ENCODE assay signal across 8 mouse cellular contexts in genomic region chr11:21571700-21572381, GRCm38 (mm10). TPM values are rescaled to one million over a fixed set of nuclear protein-coding genes. Genes with fewer than 3 reads are reported as not detected.
A peak's percentile ranks its signal among the peaks of the same experiment; 100 is the strongest.
DNase-seq lines count a peak whose midpoint lies in the region; ATAC-seq and TF ChIP-seq lines count a peak whose summit lies in the region.

Gene Wdpcp, plus strand, starts transcription at chr11:21572235.
Gene Mdh1, minus strand, starts transcription at chr11:21572367.

- peak within 1 kb of the TSS; percentile 81 for H3K9ac ChIP-seq in hindbrain, embryonic 13.5 days

- 1% methylated on average over 42 of the region's 42 CpGs for WGBS in hindbrain, embryonic 13.5 days

- DNase-seq in Patski (ENCODE audit: low read depth, low spot score) = peak; percentile 94
- DNase-seq in cerebellum, postnatal 14 days = peak; percentile 93 to 95
- DNase-seq in frontal cortex, postnatal 14 days (ENCODE audit: low spot score in 2 of 2) = peak; percentile 95 to 98
- DNase-seq in layer of hippocampus, postnatal 25 days (ENCODE audit: extremely low spot score in 1 of 2, low spot score in 1 of 2) = peak; percentile 79 to 87
- peak; percentile 98 for DNase-seq in lung, postnatal 25 days (ENCODE audit: low spot score)
- peak; percentile 96 for DNase-seq in retina, embryonic 14.5 days (ENCODE audit: low spot score)
- DNase-seq in thymus, postnatal 4 days = peak; percentile 90

- H3K36me3 ChIP-seq in hindbrain, embryonic 13.5 days = 0 out of 2 replicates have a peak, but pooled peaks cover 3% of the 10 kb centered on the region

- H3K27ac ChIP-seq in hindbrain, embryonic 13.5 days = peak within 1 kb of the TSS; percentile 90

- POLR2A ChIA-PET in Patski (lab: Charles Lee) = interaction anchor here (0.6 to 1.2 kb wide), 2 partner anchors 9 to 1285 kb away, joined by 3 to 4 read pairs; no protein-coding TSS in a partner anchor

- peaks cover 28% of the 10 kb centered on the region for H3K4me1 ChIP-seq in hindbrain, embryonic 13.5 days (replicated peaks)

- in situ Hi-C loops in Patski (cut with MboI; ENCODE audit: low pct_unique_long_range_greater_than_20kb) = no loop called here

- CTCF ChIA-PET in Patski (lab: Charles Lee) = no interaction called here

- no peaks in the 10 kb centered on the region for H3K27me3 ChIP-seq in Patski
- no peaks in the 10 kb centered on the region for H3K27me3 ChIP-seq in hindbrain, embryonic 13.5 days

- H3K4me2 ChIP-seq in hindbrain, embryonic 13.5 days = peak within 1 kb of the TSS; percentile 81

- ATAC-seq in Patski = peak; percentile 99
- peak; percentile 99 for ATAC-seq in hindbrain, embryonic 13.5 days (ENCODE audit: low FRiP score)

- H3K9me3 ChIP-seq in hindbrain, embryonic 13.5 days = no peaks in the 10 kb centered on the region

- TF ChIP-seq CTCF in Patski (IDR thresholded peaks at IDR 0.05) = no peak

- H3K4me3 ChIP-seq in hindbrain, embryonic 13.5 days = peak within 1 kb of the TSS; percentile 81

RNA-seq across cellular contexts. Expression of gene Wdpcp, which starts in this region (rescaled TPM):
- 19.3 TPM for polyA plus RNA-seq in Patski (2021)
- 10.1 and 11.8 TPM in 2 replicates for polyA plus RNA-seq in hindbrain, embryonic 13.5 days (2015; fragmentation: Nextera tagmentation; extraction: Ambion mirVana)
- 10 to 100 TPM; 10.9 to 13.1 TPM for total RNA-seq in layer of hippocampus, postnatal 25 days (2021)

RNA-seq across cellular contexts. Expression of gene Mdh1, which starts in this region (rescaled TPM):
- 739 TPM for polyA plus RNA-seq in Patski (2021)
- 454 and 458 TPM in 2 replicates for polyA plus RNA-seq in hindbrain, embryonic 13.5 days (2015; fragmentation: Nextera tagmentation; extraction: Ambion mirVana)
- 100 to 1,000 TPM; 669 to 698 TPM for total RNA-seq in layer of hippocampus, postnatal 25 days (2021)

Comparison
In these comparisons a context has a peak if more than half of its experiments do, and no peak if none do; other contexts are left out.
1. Peak in every context shown above with its lines: DNase-seq, ATAC-seq, H3K4me3 ChIP-seq and H3K27ac ChIP-seq.